Mouse (Mus musculus): Measurements from ENCODE around the gene Rbms2.
A peak's percentile ranks its signal among the peaks of the same experiment; 100 is the strongest.
"Not testable (repeated sequence)": the region's sequence is repeated elsewhere in the genome, so short reads cannot be mapped to it uniquely, and the experiment has no call there.

Gene Rbms2

DNA sequence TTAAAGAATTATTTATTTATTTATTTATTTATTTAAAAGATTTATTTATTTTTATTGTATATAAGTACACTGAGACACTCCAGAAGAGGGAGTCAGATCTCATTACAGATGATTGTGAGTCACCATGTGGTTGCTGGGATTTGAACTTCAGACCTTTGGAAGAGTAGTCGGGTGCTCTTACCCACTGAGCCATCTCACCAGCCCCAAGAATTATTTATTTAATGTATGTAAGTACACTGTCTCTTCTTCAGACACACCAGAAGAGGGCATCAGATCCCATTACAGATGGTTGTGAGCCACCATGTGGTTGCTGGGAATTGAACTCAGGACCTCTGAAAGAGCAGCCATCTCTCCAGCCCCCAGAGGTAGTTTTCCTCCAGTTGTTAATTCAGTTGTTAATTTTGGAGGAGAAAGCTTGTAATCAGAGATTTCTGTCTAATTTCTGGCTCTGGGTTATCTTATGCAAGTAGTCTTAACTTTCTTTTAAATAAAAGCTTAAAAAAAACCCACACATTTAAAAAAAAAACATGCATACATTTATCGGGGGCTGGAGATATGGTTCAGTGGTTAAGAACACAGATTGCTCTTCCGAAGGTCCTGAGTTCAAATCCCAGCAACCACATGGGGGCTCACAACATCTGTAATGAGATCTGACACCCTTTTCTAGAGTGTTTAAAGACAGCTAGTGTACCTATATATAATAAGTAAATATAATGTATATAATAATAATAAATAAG lies 12.1 kb upstream of the Rbms2 start:
- DNase-seq = not testable (repeated sequence)

DNA sequence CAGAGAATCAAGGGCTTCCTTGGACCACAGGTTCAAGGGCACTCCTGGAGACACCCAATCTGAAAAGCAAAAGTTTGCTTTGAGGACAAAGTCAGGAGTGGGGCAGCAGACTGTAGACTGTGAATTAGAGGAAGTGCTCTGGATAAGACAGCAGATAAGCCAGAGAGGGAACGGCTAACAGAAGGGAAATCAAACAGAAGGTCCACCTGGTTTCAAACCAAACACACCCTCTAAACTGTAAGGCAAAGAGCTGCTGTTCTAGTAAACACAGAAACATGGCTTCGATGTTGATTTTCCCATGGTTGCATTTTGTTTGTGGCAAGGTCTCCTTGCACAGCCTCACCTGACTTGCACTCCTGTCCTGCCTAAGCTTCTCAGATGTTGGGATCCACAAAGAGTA lies 11.4 kb upstream of the Rbms2 start:
- DNase-seq = no peak

DNA sequence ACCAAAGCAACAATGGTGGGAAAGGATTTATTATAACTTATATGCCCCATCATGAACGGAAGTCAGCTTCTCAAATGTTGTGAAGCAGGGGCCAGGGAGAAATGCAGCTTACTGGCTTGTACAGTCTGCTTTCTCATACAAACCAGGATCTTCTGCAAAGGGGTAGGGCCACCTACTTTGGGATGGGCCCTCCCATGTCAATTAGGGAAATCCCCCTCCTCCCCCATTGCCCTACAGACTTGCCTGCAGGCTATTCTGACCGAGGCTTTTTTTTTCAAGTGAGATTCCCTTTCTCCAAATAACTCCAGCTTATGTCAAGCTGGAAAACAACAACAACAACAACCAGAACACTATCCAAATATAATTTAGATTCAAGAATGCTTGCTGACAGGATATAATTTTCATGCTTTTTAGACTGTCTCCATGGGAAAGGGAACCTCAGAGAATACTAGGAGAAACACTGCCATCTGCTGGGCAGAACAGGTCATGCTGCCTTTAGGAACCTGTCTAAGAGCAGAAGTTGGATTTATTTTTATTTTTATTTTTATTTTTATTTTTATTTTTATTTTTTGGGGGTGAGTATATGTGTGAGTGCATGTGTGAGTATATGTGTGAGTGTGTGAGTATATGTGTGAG lies 8.3 kb upstream of the Rbms2 start:
- DNase-seq = peak; percentile 58 to 86

DNA sequence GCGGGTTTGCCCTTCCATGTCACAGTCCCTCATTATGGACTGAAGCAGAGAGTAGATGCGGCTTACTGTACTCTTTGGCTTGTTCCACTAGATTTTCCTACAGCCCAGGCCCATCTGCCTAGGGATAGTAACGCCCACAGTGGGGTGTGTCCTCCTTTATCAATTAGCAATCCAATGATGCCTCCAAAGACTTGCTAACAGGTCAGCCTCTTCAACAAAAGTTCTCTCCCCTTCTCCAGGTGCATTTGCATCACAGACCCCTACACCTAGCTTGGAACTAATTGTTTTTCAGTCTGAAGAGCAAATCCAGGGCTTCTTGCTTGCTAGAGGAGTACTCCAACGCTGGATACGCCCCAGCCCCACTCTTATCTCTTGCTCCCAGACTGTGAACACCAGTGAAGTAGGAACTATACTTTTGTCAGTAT lies 7.1 kb upstream of the Rbms2 start:
- no peak for DNase-seq

DNA sequence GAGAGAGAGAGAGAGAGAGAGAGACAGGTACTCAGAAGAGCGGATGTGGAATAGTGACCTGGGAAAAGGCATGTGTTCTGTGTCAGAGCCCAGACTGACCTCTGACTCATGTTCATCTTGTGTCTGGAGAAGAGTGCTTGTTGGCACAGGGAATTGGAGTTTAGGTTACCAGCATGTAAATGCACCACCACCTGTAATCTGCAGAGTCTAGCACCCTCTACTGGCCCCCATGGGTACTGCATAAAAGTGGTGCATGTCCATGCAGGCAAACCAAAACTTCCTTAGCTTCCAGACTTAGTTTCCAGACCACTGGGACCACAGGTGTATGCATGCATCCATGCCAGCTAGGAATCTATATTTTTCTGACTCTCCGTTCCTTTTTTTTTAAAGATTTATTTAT lies 5.9 kb upstream of the Rbms2 start:
- peak; percentile 69 to 87 for DNase-seq

DNA sequence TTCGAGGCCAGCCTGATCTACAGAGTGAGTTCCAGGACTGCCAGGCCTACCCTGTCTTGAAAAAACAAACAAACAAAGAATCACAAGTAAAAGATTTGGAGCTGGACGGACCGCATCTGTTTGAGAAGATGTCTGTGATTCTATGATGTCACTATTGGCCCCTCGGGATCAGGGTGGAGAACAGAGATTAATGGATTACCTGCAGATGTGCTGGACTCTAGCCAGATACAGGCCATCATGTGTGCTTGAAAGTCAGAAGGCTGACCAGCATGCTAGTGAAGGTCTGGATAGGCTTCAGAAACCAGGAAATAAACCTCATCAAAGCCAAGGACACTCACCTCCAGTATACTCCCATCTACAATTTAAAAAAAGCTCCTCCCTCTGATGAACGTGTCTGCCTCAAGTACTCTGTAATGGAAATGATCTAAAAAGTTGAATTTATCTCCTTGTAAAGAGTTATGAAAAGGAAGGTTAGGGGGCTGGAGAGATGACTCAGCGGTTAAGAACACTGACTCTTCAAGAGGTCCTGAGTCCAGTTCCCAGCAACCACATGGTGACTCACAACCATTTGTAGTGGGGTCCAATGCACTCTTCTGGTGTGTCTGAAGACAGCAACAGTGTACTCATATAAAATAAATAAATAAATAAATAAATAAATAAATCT lies 5.3 kb upstream of the Rbms2 start:
- peak in 1 of 2 experiments; percentile 21 for DNase-seq

DNA sequence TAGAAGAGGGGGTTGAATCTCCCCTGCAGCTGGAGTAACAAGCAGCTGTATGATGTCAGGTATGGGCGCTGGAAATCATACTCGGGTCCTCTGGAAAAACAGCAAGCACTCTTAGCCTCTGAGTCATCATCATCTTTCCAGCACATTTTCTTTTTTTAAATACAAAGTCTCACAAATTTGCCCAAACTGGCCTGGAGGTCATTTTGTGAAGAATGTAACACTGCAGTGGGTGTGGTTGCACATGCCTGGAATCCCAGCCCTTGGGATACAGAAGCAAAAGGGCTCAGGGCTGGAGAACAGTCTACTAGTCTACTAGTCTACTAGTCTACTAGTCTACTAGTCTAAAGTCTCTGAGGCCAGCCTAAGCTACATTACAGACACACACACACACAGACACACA lies 4.2 kb upstream of the Rbms2 start:
- no peak for DNase-seq

DNA sequence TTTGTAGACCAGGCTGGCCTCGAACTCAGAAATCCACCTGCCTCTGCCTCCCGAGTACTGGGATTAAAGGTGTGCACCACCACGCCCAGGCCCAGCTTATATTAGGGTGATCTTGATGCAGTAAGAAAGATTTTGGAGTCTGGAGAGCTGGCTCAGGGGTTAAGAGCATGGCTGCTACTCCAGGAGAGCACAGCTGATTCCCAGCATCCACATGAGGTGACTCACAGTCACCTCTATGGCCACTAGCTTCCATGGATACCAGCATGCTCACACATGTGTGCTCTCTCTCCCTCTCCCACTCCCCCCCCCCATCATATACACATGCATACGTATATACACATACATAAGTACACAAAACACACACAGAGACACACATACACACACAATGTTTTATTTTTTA lies 2.8 kb downstream of the Rbms2 start:
- DNase-seq = no peak

DNA sequence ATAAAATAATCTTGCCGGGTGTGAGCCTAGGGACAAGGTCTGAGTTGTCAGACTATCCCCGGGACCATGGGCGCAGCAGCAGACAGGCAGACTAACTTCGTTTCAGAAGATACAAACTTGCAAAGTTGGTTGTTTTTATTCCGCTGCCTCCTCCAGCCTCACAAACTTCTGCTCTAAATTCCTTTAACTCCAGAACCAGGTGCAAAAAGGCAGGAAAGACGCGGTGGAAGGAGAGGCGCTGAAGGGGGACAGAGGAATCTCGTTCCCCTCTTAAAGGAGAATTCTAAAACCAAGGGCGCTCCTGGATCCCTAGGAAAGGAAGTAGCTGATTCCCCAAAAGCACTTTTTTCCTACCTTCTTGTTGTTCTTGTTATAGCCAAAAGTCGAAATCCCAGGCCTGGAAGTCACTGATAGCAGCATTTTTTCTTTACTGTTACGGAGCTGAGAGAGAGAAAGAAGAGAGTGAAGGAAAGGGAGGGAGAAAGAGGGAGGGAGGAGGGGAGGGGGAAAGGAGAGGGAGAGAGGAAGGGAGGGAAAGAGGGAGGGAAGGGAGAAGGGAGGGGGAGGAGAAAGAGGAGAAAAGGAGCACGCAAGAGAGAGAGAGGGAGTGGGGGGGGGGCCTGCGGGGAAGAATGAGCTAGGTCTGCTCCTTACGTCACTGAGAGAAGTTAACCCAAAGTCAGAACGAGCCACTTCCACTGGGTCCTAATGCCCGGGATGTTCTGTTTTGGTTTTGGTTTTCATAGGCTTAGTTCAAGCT lies 3.9 kb downstream of the Rbms2 start:
- DNase-seq = peak; percentile 70 to 75

DNA sequence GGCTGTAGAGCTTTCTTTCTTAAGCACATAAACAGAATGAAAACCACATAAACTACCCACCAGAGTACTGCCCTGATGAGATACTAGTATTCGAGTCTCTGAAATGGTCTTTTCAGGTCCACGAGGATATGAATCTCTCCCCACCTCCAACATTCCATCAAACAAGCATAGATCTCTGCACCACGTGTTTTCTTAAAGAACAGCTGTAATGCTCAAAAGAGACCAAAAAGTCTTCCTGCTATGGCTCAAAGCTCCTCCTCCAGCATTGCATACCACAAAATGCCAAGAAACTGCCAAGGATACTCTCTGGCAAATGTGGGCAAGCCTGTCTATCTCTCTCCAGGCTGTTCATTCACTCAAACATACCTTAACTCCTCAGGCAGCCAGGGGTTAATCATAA lies 4.8 kb downstream of the Rbms2 start:
- DNase-seq = no peak

DNA sequence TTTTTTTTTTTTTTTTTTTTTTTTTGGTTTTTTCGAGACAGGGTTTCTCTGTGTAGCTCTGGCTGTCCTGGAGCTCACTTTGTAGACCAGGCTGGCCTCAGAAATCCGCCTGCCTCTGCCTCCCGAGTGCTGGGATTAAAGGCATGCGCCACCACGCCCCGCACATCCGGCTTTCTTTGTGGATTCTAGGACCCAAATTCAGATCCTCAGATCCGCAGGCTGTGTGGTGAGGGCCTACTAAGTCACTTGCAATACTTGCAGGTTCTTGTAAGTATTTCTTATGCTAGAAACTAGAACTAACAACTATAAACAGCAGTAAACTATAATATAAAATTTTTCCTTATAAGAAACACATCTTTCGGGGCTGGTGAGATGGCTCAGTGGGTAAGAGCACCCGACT lies 8.7 kb downstream of the Rbms2 start:
- DNase-seq = not testable (repeated sequence)

DNA sequence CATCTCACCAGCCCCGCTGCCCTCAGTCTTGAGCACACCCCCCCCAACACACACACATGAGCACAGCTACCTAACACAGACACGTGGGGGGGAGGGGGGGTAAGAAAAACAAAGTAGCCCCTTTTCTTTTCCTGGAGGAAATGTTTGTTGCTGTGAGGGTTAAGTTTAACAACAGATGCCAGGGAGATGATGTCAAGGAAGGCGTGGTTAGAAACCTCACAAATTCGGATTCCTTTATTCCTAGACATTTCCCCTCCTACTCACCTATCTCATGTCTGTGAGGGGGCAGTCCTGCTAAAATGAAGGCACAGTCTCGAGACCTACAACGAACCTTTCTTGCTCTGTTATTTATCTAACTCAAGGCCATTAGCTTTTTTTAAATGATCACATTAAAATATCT lies 13.0 kb downstream of the Rbms2 start:
- no peak for DNase-seq

DNA sequence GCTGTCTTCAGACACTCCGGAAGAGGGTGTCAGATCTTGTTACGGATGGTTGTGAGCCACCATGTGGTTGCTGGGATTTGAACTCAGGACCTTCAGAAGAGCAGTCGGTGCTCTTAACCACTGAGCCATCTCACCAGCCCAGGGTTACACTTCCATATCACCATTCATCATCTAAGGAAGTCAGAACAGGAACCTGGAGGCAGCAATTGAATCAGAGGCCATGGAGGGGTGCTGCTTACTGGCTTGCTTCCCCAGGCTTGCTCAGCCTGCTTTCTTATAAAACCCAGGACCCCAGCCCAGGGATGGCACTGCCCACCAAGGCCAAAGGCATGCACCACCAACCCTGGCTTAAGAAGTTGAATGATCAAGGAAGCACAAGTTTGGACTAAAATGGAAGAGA lies 14.4 kb downstream of the Rbms2 start:
- DNase-seq = not testable (repeated sequence)

DNA sequence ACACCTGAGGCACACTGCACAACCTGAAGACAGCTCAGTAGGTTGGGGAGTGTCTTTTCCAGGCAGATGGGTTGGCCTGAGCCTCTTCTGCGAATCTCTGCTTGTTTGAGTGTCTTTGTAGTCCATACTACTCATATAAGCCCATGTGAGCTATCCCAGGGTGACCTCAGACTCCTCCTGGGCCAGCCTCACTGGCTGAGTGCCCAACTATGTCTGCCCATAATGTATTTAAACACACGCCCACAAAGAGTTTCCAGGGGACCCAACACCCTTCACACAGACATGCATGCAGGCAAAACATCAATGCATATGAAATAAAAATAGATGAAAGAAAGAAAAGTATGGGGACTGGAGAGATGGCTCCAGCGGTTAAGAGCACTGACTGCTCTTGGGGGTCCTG lies 26.1 kb downstream of the Rbms2 start:
- no peak for DNase-seq

DNA sequence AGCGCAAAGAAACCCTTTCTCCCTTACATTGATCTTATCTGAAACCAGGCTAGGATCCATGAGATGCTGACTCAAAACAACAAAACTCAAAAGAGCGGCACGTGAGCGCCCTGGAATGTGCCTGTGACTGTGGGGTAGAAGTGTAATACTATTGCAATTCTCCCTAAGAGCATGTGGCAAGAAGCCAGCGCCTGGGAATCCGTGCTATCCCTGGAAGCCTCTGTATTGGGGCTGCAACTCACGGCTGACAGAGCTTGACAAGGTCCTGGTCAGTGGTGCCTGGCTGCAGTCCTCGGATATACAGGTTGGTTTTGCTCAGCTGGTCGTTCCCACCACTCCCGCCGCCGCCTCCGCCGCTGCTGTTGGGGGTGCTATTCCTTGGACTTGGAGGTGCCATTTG lies 29.2 kb downstream of the Rbms2 start:
- peak; percentile 67 to 74 for DNase-seq

DNA sequence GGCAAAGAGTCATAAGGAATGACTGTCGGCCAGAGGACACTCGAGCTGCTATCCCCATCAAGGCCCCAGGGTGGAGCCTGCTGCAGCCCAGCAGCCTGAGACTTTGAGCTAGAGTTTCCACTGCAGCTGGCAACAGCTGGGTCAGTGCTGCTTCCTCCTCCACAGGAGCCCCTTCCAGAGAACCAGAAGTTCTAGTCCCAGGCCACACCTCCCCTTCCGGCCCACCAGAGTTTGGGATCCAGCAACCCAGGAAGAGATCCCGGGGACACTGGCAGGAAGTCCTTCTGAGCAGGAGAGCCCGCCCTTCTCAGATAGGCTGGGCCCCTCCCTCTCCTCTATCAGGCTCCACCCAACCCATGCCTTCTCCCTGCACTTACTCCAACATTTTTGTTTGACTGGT lies 30.5 kb downstream of the Rbms2 start:
- peak; percentile 79 to 89 for DNase-seq

DNA sequence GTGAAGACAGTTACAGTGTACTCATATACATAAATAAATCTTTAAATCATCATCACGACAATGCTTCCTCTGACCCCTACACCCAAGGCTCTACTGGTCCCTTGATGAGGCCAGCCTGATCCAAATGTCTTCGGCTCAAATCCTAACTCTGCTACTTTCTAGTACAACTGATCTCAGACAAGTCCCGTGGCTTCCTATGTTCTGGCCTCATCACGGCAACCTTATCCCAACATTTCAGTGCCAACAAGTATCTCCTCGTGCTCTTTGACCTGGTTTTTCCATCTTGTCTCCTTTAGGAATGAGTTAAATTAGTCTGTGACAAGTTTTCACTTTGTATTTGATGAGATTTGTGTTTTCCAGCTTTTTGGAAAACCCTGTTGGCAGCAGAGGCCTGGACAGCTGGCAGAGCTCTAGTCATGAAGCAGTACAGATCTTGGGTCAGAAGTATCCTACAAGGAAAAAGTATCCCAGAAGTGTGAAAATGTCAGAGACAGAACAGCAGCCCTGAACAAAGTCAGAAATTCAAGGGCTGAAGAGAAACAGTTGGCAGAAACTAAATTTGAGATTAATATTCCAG lies 31.2 kb downstream of the Rbms2 start:
- no peak for DNase-seq

DNA sequence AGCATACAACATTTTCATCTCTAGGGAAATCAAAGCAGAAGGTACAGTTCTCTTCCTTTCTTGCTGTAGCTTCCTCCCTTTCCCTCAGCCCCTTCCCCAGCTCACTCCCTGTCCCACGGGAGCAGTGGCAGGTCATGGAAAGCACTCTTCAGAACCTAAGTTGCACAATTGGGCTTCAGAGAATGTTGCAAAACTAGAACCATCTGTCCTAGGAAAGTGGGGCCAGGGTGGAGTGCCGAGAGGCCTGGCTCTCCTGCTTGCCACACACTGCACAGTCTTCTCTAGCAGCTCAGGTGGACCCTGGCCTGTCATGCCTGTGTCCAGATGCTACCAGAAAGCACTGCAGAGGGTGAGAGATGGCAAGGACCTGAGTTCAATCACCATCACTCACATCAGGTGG lies 35.1 kb downstream of the Rbms2 start:
- DNase-seq = no peak

DNA sequence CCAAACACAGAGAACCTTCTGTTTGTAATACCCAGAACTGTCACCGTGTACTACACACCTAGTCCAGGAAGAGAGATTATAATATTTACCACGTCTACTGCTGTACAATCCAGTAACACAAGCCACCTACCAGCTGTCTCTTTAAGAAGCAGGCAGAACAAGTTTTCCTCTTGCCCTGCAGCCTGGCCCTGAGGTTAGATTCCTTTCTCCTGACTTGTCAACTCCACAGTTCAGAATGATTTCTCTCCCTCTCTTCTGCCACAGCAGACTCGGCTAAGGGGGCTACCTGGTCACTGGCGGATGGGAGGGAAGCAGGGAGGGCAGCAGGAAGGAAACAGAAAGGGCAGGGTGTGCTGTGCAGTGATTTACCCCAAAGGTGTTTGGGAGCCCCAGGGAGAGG lies 36.4 kb downstream of the Rbms2 start:
- no peak for DNase-seq

DNA sequence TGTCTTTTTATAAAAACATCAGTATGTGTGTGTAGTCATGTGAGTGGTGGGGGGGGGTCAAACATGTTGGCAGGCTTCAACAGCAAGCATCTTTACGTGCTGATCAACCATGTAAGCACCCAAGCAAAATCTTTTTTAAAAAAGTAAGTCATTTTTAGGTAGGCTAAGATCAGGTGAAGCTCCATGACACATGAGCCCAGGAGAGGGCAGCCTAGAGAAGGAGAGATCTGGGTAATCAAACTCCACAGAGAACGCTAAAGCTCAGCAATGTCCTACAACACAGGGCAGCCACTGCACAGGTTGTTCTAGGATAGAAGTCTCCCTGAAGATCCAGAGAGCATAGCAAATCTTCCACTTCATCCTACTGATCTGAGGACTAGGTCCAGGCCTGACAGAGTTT lies 37.9 kb downstream of the Rbms2 start:
- DNase-seq = peak in 1 of 2 experiments; percentile 36

DNA sequence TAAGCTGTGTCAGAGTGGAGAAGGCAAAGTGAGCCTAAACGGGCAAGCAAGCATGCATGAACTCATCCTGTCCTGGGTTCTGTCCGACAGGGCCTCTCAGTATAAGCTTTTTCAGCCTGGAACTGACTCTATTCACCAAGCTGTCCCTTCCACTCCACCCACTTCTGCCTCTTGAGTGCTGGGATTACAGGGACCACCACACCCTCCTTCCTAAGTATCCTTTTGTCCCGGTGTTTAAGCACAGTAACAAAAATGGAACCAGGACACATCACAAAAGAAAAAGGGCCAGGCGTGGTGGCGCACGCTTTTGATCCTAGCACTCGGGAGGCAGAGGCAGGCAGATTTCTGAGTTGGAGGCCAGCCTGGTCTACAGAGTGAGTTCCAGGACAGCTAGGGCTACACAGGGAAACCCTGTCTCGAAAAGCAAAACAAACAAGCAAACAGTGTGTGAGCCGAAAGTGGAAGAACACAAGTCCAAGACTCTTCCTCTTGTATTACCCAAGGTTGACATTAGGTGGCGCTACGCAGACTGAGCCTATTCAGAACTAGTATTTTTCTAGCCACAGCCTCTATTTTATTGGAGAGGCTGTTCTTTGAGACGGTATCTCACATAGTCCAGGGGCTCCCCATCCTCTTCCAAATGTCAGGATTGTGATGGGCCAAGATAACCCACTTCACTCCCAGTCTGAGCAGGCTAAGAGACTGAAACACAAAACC lies 39.7 kb downstream of the Rbms2 start:
- DNase-seq = peak; percentile 31 to 62

DNA sequence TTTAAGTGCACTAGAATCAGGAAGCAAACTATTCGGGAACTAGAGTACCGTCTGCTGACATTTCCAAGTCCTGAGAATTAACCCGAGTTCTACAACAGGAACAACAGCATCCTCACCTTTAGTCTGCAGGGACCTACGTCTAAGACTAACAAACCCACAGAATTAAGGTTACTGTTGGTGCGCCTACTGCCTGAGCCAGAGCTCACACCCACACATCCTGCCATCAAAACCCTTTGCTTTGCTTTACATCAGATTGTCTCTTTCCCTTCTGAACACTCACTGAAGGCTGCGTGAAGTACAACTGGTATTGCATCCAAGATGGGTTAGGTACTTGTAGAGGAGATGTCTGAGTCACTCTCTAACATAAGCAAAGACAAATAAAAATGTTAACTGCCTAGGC lies 44.7 kb downstream of the Rbms2 start:
- no peak for DNase-seq
